Mouse (Mus musculus) heart, embryonic 10.5 days (tissue): ENCODE measurements at regions not wholly inside any gene's neighbourhood (a gene's known extent, or its start where the extent isn't known, plus 50 kb on each side); places are given as distances from the start of the nearest gene placed in this dataset.

Experiments
- DNase-seq: peaks from one replicate; pipeline ENCODE4 v3.0.0-alpha.2; 2017; ENCODE audit warnings: low spot score
- H3K27ac ChIP-seq: fragments of 300-500 bp; sonication (generic); 2 replicates; pipeline ENCODE4 v1.5.1; 2016; ENCODE audit warnings: mild to moderate bottlenecking
- H3K27me3 ChIP-seq: fragments of 300-500 bp; sonication (generic); 2 replicates; pipeline ENCODE4 v1.6.1; 2016; ENCODE audit warnings: mild to moderate bottlenecking; ENCODE audit not compliant: poor library complexity, insufficient read depth, severe bottlenecking
- H3K36me3 ChIP-seq: fragments of 300-500 bp; sonication (generic); 2 replicates; pipeline ENCODE4 v1.6.1; 2016; ENCODE audit warnings: mild to moderate bottlenecking, moderate library complexity
- H3K4me1 ChIP-seq: fragments of 300-500 bp; sonication (generic); 2 replicates; pipeline ENCODE4 v1.6.1; 2016; ENCODE audit warnings: mild to moderate bottlenecking
- H3K4me3 ChIP-seq: fragments of 300-500 bp; sonication (generic); 2 replicates; pipeline ENCODE4 v1.5.1; 2016; ENCODE audit warnings: mild to moderate bottlenecking, moderate library complexity
- H3K9me3 ChIP-seq: fragments of 300-500 bp; sonication (generic); 2 replicates; pipeline ENCODE4 v1.6.1; 2016; ENCODE audit warnings: mild to moderate bottlenecking, moderate library complexity
- WGBS: fragments of 180-500 bp; shearing (Covaris S2); methylation state at CpG from one replicate; pipeline ENCODE4 v1.1.7; 2016; 5-methylcytosine and 5-hydroxymethylcytosine counted together

DNA sequence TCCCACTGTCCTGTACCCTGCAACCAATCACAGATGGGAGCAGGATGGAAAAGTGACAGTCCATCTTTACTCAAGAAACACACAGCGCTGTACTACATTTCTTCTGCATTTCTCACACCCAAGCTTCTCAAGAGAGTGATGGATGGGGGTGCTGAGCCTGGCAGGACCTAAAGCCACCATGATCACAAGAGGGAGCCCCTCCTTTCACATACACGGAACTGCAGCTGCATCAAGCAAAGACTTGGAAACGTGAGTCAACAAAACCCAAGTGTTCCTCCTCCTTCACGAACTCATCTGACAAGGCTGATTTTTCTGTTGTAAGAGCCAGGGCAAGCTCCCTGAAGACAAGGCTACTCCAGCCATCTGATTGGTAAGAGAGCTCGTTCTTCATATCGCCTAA, 120.5 kb downstream of the 3110018I06Rik start:
- Histone ChIP-seq H3K36me3 (no peaks in the 10 kb centered on the region), H3K4me3 (no peak overlapping the region), H3K9me3 (no peaks in the 10 kb centered on the region), H3K27me3 (no peaks in the 10 kb centered on the region), H3K4me1 (no peaks in the 10 kb centered on the region), H3K27ac (no peak overlapping the region)
- DNase-seq = no peak
- 73% methylated on average over 6 of the region's 6 CpGs for WGBS

DNA sequence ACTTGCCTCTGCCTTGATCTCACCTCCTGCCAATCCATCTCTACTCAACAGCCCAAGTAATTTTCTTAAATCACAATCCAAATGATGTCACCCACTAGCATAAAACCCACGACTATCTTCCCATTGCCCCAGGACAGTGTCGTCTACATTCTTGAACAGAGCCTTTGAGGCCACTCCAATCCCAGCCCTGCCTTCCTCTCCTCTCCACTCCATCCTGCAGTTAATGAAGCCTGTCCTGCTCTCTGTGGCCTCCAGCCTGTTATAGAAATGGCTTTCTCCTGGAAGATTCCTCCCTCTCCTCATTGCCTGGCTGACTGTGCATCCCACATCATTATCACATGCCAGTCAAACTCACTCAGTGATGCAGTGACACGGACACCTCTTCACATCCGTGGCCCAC, 121.6 kb downstream of the 3110018I06Rik start:
- no peaks in the 10 kb centered on the region for H3K4me1 ChIP-seq
- H3K27ac ChIP-seq = no peak overlapping the region
- H3K9me3 ChIP-seq = no peaks in the 10 kb centered on the region
- WGBS = 79% methylated on average over 4 of the region's 4 CpGs
- no peaks in the 10 kb centered on the region for H3K36me3 ChIP-seq
- DNase-seq = no peak
- no peaks in the 10 kb centered on the region for H3K27me3 ChIP-seq
- H3K4me3 ChIP-seq = no peak overlapping the region

DNA sequence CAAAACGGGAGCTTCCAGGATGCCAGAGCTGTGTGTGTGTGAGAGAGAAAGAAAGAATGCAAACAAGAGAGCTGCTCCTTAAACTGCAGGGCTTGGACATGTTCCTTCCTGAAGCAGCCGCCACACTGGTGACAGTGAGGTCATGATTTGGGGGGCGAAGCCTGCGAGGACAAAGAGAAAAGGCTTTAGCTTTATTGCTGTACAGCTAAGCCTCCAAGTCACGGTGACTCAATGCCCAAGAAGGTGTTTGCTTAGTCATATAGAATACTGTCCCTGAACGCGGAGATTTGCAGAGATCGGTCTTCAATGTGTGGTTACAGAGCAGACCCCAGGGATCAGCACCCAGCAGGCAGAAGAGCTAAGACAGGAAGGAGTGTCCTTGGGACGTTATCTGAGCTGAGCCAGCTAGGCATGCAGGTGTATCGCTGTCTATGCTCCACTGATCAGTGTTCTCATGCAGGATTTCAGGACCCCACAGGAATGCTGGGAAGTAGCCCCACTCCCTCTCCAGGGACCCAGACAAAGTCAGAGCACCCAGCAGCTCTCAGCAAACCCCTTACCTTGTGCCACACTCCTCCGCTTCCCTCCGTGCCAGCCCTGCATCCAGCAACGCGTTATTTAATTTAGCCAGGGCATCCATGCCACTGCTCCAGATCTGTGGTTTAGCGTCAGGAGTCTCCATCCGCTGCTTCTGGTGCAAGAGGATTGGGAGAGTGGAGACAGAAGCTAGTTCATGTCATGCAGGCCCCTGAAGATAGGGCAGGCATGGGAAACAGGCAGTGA, 129.0 kb downstream of the 3110018I06Rik start:
- WGBS = 73% methylated on average over 16 of the region's 16 CpGs
- no peaks in the 10 kb centered on the region for H3K9me3 ChIP-seq
- H3K4me1 ChIP-seq = no peaks in the 10 kb centered on the region
- no peaks in the 10 kb centered on the region for H3K36me3 ChIP-seq
- H3K4me3 ChIP-seq = no peak overlapping the region
- DNase-seq = no peak
- no peak overlapping the region for H3K27ac ChIP-seq
- H3K27me3 ChIP-seq = no peaks in the 10 kb centered on the region

DNA sequence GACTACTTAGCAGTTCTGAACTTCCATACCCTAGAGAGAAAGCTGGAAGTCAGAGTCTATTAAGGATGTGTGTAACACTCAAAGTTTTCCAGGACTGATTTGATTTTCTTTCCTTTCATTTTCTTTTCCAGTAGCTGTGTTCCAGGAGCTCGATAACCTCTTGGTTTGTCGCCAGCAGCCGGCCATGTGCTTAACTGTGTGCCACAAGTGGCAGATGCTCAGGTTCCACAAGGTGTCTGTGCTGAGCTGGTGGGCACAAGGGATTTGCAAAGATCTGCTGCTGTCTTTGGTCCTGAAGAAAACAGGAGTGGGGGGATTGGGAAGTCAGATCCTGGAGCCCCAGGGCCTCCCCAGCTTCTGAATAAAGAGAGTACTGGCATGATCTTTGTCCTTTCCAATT, 136.0 kb downstream of the 3110018I06Rik start:
- DNase-seq = no peak
- 74% methylated on average over 3 of the region's 3 CpGs for WGBS
- H3K27ac ChIP-seq = no peak overlapping the region

DNA sequence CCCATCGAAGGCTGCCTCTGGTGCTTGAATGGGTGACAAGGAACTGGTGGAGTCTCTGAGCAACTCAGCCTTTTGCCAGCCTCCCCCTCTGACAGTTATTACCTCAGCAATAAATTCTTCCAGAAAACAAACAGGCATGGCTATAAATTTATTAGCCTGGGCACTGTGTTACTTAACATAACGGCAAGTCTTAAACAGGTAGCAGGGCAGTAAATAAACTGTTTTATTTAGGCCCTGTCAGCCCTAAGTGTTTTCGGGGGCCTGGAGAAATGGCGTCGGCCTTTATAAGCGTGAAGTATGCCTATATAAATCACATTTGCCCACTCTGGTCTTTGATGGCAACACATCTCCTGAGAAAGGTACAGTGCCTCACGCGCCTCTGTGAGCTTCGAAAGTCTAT, 159.6 kb downstream of the 3110018I06Rik start:
- Histone ChIP-seq H3K36me3 (no peaks in the 10 kb centered on the region), H3K4me3 (no peak overlapping the region), H3K27ac (no peak overlapping the region), H3K27me3 (no peaks in the 10 kb centered on the region), H3K9me3 (no peaks in the 10 kb centered on the region), H3K4me1 (peaks cover 10% of the 10 kb centered on the region)
- 92% methylated on average over 9 of the region's 9 CpGs for WGBS
- DNase-seq = no peak

More for the DNA sequence above, 136.0 kb downstream of the 3110018I06Rik start:
- no peaks in the 10 kb centered on the region for H3K4me1 ChIP-seq
- no peaks in the 10 kb centered on the region for H3K27me3 ChIP-seq
- H3K9me3 ChIP-seq = no peaks in the 10 kb centered on the region
- no peaks in the 10 kb centered on the region for H3K36me3 ChIP-seq
- H3K4me3 ChIP-seq = no peak overlapping the region

DNA sequence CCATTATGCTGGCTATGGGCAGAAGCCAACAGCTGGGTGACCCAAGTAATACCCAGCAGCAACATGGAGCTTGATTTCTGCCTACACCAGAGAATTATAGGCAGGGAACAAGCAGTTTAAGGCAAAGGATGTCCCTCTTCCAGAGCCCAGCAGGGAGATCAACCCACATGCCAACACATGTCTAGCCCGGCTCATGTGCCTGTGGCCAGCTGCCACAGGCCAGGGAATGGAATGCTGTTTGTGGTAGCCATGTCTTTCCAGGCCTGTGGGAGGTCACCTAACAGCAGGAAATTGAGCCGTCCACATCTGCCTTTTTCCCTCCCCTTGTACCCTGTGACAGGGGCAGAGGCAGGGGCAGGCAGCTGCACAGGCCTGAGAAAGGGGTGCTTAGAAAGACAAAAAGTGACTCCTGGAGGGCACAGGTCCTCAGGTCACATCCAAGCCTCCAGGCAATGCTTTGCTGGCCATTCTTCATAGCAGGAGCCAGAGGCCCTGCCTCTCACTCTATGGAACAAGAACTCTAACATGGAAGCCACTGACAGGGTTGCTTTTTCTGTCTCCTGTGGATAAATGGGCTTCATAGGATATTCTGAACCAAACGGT, 163.8 kb downstream of the 3110018I06Rik start:
- H3K4me1 ChIP-seq = peaks cover 16% of the 10 kb centered on the region
- H3K27me3 ChIP-seq = no peaks in the 10 kb centered on the region
- 52% methylated on average over 3 of the region's 3 CpGs for WGBS
- no peak for DNase-seq
- no peak overlapping the region for H3K4me3 ChIP-seq
- H3K36me3 ChIP-seq = no peaks in the 10 kb centered on the region
- H3K9me3 ChIP-seq = no peaks in the 10 kb centered on the region
- peak overlapping the region; percentile 32 for H3K27ac ChIP-seq

DNA sequence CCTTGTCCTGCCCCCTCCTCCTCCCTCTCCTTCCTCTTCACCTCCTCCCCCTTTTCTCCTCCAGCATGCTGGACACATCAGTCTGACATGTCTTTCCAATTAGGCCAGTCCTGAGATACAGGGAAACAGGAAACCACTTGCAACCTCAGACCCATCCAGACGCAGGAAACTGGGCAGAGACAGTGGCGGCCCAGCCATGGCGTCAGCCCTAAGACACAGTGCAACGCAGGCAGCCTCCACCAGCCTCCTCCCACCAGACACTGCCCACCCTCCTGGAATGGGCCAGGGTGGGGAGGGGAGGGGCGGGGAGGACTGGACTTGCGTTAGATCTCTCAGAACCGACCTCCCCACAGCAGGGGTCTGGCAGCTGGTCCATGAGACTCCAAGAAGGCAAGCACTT, 164.7 kb downstream of the 3110018I06Rik start:
- H3K4me3 ChIP-seq = no peak overlapping the region
- DNase-seq = peak; percentile 77
- peak overlapping the region; percentile 80 for H3K27ac ChIP-seq
- 22% methylated on average over 7 of the region's 7 CpGs for WGBS
- H3K4me1 ChIP-seq = peaks cover 16% of the 10 kb centered on the region
- no peaks in the 10 kb centered on the region for H3K36me3 ChIP-seq
- no peaks in the 10 kb centered on the region for H3K9me3 ChIP-seq
- no peaks in the 10 kb centered on the region for H3K27me3 ChIP-seq

DNA sequence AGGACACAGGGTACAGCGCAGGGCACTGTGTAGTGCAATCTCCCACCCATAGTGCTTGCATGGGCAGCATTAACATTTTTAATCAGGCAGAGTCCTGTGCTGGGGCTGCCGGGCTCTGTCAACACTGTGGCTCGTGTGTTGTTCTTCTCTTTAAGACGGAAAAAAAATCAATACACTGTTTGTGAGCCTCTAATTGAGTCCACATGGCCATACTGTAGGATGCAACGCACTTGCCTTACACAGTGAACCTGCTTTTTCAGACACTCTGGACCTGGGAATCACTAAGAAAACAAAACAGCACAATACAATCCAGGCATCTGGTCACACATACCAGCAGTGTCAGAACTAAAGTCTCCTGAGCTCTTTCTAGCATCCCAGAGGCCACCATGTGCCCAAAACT, 168.4 kb downstream of the 3110018I06Rik start:
- no peak for DNase-seq
- no peak overlapping the region for H3K4me3 ChIP-seq
- WGBS = 47% methylated on average over 5 of the region's 5 CpGs
- H3K27me3 ChIP-seq = no peaks in the 10 kb centered on the region
- peaks cover 15% of the 10 kb centered on the region for H3K4me1 ChIP-seq
- no peaks in the 10 kb centered on the region for H3K9me3 ChIP-seq
- no peaks in the 10 kb centered on the region for H3K36me3 ChIP-seq
- H3K27ac ChIP-seq = peak overlapping the region; percentile 31; the same call in 1 of the 2 replicates

DNA sequence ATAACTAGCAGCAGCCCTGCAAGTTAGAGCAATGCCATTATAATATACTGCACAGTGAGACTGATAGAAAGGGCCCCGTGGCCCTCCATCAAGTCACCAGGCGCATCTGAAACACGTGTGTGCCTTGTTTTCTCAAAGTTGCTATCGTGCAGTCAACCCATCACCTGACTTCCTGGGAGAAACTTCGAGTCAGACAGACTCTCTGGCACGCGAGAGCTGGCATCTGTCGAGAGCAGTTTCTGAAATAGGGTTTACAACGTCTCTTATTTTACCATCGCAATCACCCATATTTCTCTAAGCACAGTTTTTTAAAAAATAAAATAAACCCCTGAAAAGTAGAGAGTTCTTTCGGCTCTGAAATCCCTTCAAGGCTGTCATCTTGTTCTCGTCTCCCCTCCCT, 169.8 kb downstream of the 3110018I06Rik start:
- Histone ChIP-seq H3K9me3 (no peaks in the 10 kb centered on the region), H3K27ac (no peak overlapping the region), H3K4me1 (peaks cover 4% of the 10 kb centered on the region), H3K4me3 (no peak overlapping the region), H3K27me3 (no peaks in the 10 kb centered on the region), H3K36me3 (no peaks in the 10 kb centered on the region)
- DNase-seq = no peak
- 85% methylated on average over 12 of the region's 12 CpGs for WGBS

DNA sequence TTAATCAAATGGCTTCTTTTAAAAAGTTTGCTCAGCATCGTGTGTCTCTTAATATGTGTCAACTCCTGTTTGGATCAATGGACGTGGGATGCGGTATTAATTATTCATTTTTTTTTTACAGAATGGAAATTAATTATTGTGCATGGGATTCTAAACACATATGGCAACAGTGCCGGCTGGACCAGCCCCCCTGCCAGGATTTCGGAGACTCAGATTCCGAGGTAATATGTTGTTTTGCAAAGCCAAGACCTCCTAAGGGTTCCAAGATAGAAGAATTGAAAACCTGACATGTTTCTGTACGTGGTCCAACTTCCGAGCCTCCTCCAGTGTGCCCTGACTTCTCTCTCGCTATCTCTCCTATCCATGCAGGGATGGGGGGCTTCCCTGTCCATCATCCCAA, 170.4 kb downstream of the 3110018I06Rik start:
- 88% methylated on average over 9 of the region's 9 CpGs for WGBS

DNA sequence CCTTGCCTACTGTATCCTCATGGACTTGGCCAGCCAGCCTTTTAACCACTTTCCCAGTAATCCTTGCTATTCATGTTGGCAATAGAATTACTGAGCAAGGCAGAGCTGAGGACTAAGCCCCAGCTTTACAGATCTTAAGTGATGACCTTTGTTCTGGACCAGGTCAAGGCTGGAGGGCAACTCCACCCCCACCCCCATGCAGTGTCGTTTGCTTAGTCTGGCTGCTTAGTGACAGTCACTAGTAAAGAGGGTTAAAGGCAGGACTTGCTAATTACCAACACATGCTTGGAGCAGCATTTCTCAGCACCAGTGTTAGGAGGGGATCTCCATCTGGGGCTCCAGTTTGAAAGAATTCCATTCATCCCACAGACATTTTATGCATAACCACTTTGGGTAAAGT, 174.2 kb downstream of the 3110018I06Rik start:
- H3K9me3 ChIP-seq = no peaks in the 10 kb centered on the region
- no peaks in the 10 kb centered on the region for H3K27me3 ChIP-seq
- no peaks in the 10 kb centered on the region for H3K36me3 ChIP-seq
- no peak for DNase-seq
- H3K27ac ChIP-seq = no peak overlapping the region
- WGBS = 4% methylated on average over 1 of the region's 1 CpGs
- H3K4me3 ChIP-seq = no peak overlapping the region
- H3K4me1 ChIP-seq = no peaks in the 10 kb centered on the region

More for the DNA sequence above, 170.4 kb downstream of the 3110018I06Rik start:
- H3K9me3 ChIP-seq = no peaks in the 10 kb centered on the region
- H3K4me1 ChIP-seq = no peaks in the 10 kb centered on the region
- no peaks in the 10 kb centered on the region for H3K27me3 ChIP-seq
- H3K27ac ChIP-seq = no peak overlapping the region
- no peak overlapping the region for H3K4me3 ChIP-seq
- no peak for DNase-seq
- no peaks in the 10 kb centered on the region for H3K36me3 ChIP-seq

DNA sequence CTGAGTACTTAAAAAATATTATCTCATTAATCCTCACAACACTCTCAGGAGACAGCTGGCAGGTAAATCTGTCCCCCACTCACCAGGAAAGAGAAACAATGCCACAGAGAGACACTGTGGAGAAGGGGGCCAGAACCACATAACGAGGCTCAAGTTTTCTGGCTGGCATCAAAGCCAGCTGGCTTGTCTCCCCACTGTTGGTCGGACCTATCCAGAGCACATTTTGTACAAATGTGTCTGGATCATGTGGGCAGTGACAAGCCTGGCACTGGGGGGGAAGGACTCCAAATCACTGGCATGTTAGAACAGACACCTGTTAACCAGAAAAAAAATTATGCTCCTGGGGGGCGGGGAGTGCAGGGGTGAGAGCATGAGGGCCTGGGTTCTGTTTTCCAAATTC, 179.4 kb downstream of the 3110018I06Rik start:
- Histone ChIP-seq H3K4me3 (no peak overlapping the region), H3K36me3 (no peaks in the 10 kb centered on the region), H3K27me3 (no peaks in the 10 kb centered on the region), H3K4me1 (no peaks in the 10 kb centered on the region), H3K9me3 (no peaks in the 10 kb centered on the region), H3K27ac (no peak overlapping the region)
- DNase-seq = no peak
- 84% methylated on average over 3 of the region's 3 CpGs for WGBS

DNA sequence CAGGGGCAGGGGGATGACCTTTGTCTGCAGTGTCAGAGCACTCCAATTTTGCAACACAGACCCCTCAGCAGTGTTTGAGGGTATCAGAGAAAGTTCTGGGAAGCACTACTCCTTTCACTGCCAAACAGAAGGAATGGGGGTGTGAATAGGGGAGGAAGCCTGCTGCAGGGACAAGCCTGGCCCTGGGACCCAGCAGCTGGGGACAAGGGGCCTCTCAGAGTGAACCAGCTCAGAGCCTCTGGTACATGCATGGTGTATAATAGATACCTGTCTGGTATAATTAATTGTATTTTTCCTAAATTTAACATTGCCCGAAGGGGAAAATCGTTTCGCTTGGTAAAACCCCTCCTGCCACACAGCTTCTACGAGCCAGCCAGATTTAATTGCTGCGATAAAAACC, 180.6 kb downstream of the 3110018I06Rik start:
- H3K27me3 ChIP-seq = no peaks in the 10 kb centered on the region
- DNase-seq = no peak
- WGBS = 84% methylated on average over 5 of the region's 5 CpGs
- no peak overlapping the region for H3K27ac ChIP-seq
- H3K36me3 ChIP-seq = no peaks in the 10 kb centered on the region
- no peak overlapping the region for H3K4me3 ChIP-seq
- H3K9me3 ChIP-seq = no peaks in the 10 kb centered on the region
- H3K4me1 ChIP-seq = no peaks in the 10 kb centered on the region
